Mouse (Mus musculus): ENCODE data around the gene Ctsd. TPM values are rescaled to one million over a fixed set of nuclear protein-coding genes. Genes with fewer than 3 reads are reported as not detected.

The Ctsd gene
- polyA plus RNA-seq, 1 experiment, result 33.0 TPM

DNA sequence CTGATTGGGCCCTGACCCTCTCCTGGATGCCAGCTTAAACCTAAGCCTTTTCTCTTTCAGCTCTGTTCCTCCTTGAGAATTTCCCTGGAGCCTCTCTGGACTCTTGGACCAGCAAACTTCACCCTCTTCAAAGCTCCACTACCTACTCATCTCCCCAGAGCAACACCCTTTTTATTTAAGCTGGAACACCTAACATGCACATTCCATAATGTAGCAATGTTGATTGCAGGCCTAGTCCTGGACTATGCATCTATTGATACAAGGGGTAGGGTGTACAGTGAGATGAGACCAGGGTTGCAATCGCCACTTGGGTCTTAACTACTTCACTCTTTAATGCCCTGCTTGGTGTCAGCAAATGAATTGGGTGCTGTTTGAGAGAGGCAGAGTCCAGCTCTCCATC lies 360 bp upstream of the Ctsd start:
- no peak for TF ChIP-seq GATA1 (IDR thresholded peaks at IDR 0.05; ENCODE audit: low read length)

DNA sequence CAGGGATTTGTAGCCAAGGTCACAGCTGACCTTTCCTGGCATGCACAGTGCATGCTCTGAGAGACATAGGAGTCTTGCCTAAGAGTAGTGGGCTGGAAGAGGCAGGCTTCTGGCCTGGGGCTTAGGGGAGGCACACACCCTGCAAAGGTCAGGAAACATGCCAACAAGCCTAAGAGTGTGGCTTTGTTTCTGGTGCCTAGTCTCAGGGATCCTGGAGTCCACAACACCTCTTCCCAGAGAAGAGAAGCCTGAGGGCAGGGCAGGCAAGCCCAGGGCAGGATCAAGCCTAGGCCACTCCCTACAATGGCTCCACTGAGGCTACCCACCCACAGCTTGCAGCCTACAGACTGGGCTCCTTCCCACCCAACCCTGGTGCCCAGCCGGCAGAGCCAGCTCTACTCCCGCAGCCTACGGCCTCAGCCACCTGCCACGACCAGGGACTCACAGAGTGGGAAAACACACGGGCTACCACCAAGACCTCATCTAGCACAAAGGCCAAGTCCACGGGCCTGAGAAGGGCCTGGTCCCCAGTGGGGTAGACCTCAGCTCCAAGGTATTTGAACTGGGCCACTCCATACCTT lies 1.1 kb downstream of the Ctsd start:
- TF ChIP-seq GATA1 (IDR thresholded peaks at IDR 0.05; ENCODE audit: low read length), result no peak

DNA sequence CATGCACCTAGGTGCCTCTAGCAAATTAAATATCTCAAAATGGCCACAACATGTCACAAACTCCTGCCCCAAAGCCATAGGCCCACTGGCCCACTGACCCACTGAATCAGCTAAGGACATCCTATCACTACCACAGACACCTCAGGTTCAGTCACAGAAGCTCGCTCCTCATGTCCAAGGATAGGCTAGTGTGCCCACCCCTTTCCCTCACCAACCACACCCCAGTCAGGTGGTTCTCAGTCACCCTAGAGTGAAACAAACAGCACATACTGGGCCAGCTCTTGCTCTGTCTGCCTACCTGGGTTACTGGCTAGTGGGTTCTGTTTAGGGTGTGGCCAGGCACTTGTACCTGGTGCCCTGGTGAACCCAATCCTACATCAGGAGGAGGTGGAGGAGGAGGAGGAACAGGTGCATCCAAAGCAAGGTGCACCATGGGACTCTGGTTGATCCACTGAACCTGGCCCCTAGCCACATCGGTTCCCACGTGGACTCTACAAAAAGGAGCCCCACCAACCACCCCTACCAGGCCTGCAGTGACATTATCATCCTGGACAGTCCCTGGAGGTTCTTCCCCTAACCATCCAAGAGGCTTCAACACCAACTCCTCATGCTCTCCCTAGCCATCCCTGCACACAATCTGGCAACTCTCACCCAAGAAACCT lies 2.0 kb downstream of the Ctsd start:
- TF ChIP-seq GATA1 (IDR thresholded peaks at IDR 0.05; ENCODE audit: low read length), result no peak

DNA sequence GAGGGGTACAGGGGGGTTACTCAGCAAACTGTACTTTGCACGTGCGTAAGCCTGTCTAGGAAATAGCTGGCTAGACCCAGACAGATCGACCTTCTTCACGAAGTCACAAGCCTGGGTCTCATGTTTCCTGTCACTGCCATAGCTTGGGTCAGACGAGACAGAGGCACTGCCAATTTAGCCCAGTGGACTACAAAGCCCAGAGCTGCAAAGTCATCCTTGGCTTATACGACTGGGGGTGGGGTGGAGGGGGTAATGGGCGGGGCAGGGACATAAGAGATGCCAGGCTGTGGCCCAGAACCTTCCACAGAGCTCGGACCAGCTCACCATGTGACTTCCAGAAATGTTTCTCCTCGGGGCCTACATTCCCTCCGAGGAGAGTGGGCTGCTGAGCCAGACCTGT lies 3.5 kb downstream of the Ctsd start:
- TF ChIP-seq GATA1 (IDR thresholded peaks at IDR 0.05; ENCODE audit: low read length), result no peak

DNA sequence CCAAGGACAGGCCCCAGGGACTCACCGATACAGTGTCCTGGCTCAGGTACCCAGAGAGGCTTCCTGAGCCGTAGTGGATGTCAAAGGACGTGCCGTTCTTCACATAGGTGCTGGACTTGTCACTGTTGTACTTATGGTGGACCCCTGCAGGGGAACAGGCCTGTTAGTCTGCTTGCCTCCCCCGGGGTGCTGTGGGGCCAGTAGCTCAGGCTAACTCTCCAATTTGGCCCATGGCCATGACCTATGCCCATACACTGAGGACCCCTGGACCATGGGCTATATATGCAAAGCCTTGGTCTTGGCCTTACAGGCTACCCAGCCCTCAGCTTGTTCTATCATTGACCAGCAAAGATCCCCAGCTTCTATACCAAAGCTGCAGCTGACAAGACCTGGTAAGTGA lies 5.3 kb downstream of the Ctsd start, which contains the start of gene Gm49369:
TSS of gene Gm49369 (minus strand) at position 101 of the 400 bp plus-strand sequence.
- TF ChIP-seq GATA1 (IDR thresholded peaks at IDR 0.05; ENCODE audit: low read length), result no peak

DNA sequence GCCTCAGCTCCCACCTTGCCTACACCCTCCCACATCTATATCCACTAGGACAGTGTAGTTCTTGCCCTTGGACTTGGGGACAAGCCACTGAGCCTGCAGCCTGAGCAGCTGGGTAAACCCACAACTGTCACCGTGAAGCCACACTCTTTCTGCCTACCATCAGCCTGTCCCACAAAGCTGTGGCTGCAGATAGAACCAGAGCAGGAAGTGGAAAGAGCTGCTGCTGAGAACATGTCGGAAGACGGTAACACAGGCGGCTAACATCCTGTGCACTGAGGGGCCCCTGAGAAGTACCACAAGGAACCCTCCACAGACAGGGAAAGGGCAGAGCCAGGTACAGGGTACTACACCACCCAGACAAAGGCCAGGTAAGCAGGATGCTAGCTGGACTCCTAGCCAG lies 6.7 kb downstream of the Ctsd start:
- TF ChIP-seq GATA1 (IDR thresholded peaks at IDR 0.05; ENCODE audit: low read length), result no peak

DNA sequence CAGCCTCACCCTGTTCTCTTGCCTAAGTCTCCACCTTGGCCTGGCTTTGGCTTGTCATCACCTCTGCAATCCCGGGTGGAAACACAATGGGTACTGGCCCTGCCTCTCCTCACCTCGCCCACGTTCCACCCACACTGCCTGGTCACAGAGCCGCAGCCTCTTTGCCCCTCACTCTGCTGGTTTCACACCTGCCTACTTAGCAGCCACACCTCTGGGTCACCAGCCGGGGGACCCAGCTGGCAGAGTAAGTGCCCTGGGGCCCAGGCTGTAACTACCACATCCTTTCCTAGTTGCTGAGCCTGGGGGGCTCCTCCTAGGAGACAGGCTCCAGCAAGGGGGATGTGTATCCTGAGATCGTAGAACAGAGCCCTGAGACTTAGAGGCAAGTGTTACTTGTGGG lies 8.7 kb downstream of the Ctsd start:
- no peak for TF ChIP-seq GATA1 (IDR thresholded peaks at IDR 0.05; ENCODE audit: low read length)

DNA sequence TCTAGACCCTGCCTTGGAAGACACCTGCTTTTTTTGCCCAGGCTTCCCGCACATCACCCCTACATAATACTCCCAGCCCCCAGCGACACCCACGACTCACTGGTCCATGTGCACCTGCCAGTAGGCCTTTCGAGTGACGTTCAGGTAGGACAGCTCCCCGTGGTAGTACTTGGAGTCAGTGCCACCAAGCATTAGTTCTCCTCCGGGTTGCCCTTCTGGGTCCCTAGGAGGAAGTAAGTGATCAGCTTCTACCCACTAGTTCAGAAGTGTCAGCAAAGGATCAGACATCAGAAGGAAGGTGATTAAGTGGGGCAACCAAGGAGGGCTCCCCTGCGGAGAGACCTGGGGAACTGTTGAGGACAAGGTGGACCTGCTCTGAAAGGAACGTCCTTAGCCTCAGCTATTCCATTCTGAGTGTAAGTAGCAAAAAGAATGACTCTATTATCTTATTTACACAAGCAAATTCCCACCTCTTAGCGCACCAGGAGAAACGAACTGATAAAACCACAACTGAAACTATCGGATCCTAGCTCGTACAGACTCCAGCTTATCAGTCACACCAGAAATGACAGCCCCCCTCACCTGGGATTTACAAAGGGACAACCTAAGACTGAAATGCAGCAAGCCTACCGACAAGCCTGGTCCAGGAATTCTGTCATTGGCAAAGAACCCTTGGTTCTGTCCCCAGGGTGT lies 10.5 kb downstream of the Ctsd start:
- peak; percentile 73 for TF ChIP-seq GATA1 (IDR thresholded peaks at IDR 0.05; ENCODE audit: low read length)

DNA sequence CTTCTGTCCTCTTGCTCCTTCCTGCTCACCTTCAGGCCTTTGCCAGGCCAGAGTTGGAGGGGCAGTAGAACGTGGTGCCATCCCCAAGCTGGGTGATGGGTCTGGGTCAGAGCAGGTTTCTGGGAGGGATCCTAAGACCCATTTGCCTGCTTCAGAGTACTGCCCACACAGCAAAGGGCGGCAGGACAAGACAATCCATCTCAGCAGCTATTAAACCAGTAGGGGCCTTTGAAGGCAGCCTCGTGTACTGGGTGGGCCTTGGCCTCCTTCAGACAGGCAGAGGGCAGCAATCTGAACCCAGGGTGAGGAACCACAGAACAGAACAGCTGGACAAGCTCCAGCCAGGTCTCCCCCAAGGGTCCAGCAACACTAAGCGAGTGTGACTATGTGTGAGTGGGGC lies 11.7 kb downstream of the Ctsd start:
- no peak for TF ChIP-seq GATA1 (IDR thresholded peaks at IDR 0.05; ENCODE audit: low read length)

DNA sequence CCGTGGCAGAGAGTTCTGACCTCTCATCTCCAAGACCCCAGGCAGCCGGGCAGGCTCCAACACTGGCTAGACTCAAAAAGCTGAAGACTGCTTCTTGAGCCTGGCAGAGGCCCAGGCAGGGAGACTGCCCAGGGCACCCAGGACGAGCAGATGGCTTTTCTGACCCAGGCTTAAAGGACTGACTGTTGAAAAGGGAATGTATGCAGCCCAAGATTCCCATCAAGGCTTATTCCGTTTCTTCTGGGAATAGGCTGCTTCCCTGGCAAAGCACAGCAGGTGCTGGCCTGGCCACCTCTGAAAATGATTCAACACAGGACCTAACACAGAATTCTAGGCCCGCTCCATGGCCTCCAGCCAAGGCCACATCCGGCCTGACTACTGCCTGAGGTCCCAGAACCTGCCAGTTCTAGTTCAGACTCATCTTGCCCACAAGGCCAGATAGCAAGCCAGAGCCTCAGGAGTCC lies 12.5 kb downstream of the Ctsd start:
- TF ChIP-seq GATA1 (IDR thresholded peaks at IDR 0.05; ENCODE audit: low read length), result no peak

DNA sequence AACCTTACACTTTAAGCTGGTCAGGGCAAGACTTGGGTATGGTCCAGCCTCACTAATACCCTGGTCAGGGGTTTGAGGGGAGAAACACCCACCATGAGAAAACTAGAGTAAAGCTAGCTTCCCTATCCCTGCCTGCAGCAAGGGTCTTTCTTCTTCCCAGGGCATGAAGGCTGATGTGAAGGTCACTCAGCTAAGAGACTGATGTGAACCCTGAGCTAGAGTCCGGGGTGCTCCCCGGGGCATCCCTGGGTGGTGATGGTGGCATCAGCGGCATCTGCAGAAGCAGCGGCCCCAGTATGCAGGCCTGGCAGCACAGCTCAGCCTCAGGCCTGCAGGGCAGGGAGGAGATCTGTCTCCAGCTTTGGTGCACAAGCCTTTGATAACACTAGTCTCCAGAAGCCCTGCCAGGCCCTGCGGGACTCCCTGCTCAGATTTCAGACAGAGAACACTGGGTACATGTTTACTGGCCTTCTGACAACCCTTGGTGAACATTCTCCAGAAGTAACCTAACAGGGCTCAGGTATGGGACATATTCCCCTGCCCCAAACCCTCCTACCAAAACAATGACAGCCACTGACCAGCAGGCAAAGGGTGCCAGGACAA lies 13.3 kb downstream of the Ctsd start:
- no peak for TF ChIP-seq GATA1 (IDR thresholded peaks at IDR 0.05; ENCODE audit: low read length)

DNA sequence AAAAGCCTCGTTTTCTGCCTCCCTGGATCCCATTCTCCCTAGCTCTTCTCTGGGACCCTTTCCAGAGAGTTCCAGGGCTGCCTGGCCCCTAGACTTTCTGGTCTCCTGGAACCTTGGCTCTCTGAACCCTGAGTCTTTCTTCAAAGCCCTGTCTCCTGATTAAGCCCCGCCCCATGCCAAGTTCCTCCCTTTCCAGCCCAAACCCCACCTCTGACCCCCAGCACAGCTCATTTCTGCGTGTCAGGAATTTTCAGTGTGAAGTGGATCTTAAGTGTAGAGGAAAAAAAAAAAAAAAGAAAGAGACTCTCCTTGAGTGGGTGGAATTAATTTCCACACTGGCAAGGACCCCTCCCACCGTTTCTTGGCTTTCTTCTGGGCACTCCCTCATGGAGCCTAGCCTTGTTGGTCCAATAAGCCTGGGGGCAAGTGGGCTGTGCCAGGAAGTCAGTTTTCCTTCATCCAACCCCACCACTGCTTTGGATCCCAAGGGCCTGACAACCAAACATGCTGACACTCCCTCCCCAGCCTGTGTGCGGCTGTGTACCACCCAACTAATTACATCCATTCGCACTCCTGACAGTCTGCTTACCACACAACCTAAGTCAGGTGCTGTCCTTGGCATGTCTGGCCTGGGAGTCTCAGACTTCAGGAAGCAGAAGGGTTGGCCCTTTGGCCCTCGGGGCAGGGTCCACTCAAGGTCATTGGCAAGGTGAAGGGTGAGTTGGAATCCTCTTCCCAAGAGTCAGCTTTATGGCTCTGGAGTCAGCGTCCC lies 14.0 kb downstream of the Ctsd start, which contains the start of gene Ifitm10:
TSS of gene Ifitm10 (minus strand) at position 113 of the 772 bp plus-strand sequence.
- TF ChIP-seq GATA1 (IDR thresholded peaks at IDR 0.05; ENCODE audit: low read length), result no peak

DNA sequence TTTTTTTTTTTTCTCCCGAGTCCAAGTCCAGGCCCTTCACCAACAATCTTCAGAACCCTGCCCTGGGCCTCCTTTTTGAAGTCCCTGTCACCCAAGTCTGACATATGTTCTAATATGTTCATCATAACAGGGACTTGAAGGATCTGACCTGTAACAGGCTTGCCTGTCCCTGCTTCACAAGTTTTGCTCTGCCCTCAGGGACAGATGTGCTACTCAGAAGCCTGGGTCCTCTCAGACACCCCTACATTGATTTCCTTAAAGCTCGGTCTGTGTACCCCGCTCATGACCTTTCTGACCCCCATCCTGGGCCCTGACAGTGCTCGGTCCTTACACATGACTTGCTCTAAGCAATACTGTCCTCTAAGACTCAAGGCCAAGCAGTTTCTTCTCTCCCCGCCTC lies 14.8 kb downstream of the Ctsd start:
- no peak for TF ChIP-seq GATA1 (IDR thresholded peaks at IDR 0.05; ENCODE audit: low read length)

DNA sequence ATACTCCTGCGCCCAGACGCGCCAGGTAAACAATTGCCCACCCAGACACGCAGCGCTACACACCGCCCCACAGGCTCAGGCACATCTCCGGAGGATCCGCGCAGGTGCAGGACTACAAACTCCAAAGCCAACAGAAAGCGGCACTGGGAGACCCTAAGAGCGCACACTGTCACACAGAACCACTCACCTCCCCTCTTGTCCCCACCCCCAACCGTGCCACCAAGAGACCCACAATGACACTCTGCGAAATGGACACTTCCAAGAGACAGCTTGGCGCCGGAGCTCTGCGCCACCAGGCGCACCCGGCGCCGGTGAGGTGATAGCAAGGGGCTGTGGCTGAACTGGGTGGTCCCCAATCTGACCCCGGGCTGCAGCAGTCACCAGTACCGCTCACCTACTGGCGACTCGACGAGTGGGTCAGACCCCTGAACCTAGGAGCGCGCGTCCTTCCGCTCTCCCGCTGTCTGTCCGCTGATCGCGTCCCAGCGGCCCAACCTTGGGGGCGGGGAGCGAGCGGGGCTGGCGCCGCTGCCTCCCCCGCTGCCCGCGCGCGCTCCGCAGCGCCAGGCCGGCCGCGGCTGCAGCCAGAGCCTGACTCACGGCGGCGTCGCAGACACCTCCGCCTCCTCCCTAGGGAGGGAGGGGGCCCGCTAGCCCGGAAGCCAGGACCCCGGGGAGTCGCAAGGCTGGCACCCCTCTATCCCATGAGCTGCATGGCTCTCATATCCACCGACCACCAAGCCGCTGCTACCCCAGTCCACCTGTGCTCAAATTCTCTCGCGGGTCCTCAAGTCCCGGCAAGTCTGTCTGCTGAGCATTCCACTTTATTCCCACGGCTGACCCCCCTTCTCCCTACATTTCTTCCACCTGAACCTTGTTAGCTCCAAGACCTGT lies 15.8 kb downstream of the Ctsd start:
- TF ChIP-seq GATA1 (IDR thresholded peaks at IDR 0.05; ENCODE audit: low read length), result no peak

DNA sequence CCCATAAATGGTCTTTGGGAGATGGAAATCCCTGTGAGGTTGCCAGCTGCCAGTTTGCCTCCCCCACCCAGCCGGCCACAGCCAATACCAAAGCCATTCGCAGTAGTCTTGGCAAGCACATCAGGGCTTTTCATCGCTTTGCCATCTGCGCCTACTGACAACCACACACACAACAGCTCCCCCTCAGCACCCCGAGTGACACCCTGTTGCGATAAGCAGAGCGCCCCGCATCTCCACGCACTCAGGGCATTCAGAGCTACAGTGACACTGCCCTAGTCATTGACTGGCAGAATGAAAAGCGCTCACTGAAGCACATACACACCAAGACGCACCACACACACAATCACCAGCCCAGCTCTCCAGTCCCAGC lies 16.5 kb downstream of the Ctsd start:
- no peak for TF ChIP-seq GATA1 (IDR thresholded peaks at IDR 0.05; ENCODE audit: low read length)

Data from G1E-ER4 (cell line).